Mouse (Mus musculus) CH12.LX (cell line): Measurements from ENCODE around the gene Zg16.

ENCODE experiments used
- BHLHE40 ChIP-seq: IDR thresholded peaks from 2 replicates; pipeline ENCODE4 v1.6.1; 2011; ENCODE audit warnings: mild to moderate bottlenecking, low read depth, low read length, improper control_type of control experiment
- CTCF ChIP-seq, 2 experiments: IDR thresholded peaks in 1 of 2; conservative IDR thresholded peaks in 1 of 2; 2 replicates each; pipeline ENCODE4 v1.5.1; 2011 to 2012; ENCODE audit warnings: low read depth in 2 of 2, low read length in 2 of 2, improper control_type of control experiment in 1 of 2, inconsistent platforms in 1 of 2, mild to moderate bottlenecking in 1 of 2, moderate library complexity in 1 of 2
- EP300 ChIP-seq: IDR thresholded peaks from 2 replicates; pipeline ENCODE4 v1.6.1; 2011; ENCODE audit warnings: low read length, improper control_type of control experiment
- ETS1 ChIP-seq: conservative IDR thresholded peaks from 2 replicates; pipeline ENCODE4 v1.6.1; 2012; ENCODE audit warnings: low read depth, mild to moderate bottlenecking, inconsistent platforms, low read length, improper control_type of control experiment, moderate library complexity
- HCFC1 ChIP-seq: IDR thresholded peaks from 2 replicates; pipeline ENCODE4 v1.6.1; 2012; ENCODE audit warnings: low read depth, mild to moderate bottlenecking, inconsistent platforms, low read length, improper control_type of control experiment
- JUN ChIP-seq: IDR thresholded peaks from 2 replicates; pipeline ENCODE4 v1.6.1; 2011; ENCODE audit warnings: low read depth, mild to moderate bottlenecking, low read length, improper control_type of control experiment, moderate library complexity; ENCODE audit not compliant: insufficient read depth
- KAT2A ChIP-seq: IDR thresholded peaks from 2 replicates; pipeline ENCODE4 v1.6.1; 2012; ENCODE audit warnings: low read length, improper control_type of control experiment, inconsistent platforms; ENCODE audit not compliant: insufficient replicate concordance
- NRF1 ChIP-seq: IDR thresholded peaks from 2 replicates; pipeline ENCODE4 v1.6.1; 2014; ENCODE audit warnings: low read depth, mild to moderate bottlenecking, inconsistent platforms, low read length, improper control_type of control experiment, moderate library complexity
- POLR2A ChIP-seq: IDR thresholded peaks from 2 replicates; pipeline ENCODE4 v1.6.1; 2011; ENCODE audit warnings: low read depth, mild to moderate bottlenecking, improper control_type of control experiment, low read length
- SIN3A ChIP-seq: IDR thresholded peaks from 2 replicates; pipeline ENCODE4 v1.6.1; 2012; ENCODE audit warnings: low read length, improper control_type of control experiment, inconsistent platforms
- TCF12 ChIP-seq: IDR thresholded peaks from 2 replicates; pipeline ENCODE4 v1.6.1; 2014; ENCODE audit warnings: low read depth, mild to moderate bottlenecking, inconsistent platforms, low read length, improper control_type of control experiment
- USF2 ChIP-seq: conservative IDR thresholded peaks from 2 replicates; pipeline ENCODE4 v1.6.1; 2011; ENCODE audit warnings: low read depth, low read length, improper control_type of control experiment

- peak; percentile 1; the same call in 1 of the 2 replicates for TF ChIP-seq BHLHE40
- TF ChIP-seq KAT2A, result no peak
- TF ChIP-seq POLR2A, result no peak
- no peak for TF ChIP-seq NRF1
- peak; percentile 70 to 86; a peak in 3 of 4 replicates for TF ChIP-seq CTCF (conservative IDR thresholded peaks at IDR 0.05 in 1 of 2, IDR thresholded peaks at IDR 0.05 in 1 of 2; ENCODE audit: low read depth in 2 of 2, low read length in 2 of 2)
- no peak for TF ChIP-seq ETS1
- TF ChIP-seq TCF12, result no peak
- TF ChIP-seq EP300, result no peak
- no peak for TF ChIP-seq HCFC1
- no peak for TF ChIP-seq USF2
- TF ChIP-seq JUN, result no peak
- TF ChIP-seq SIN3A, result no peak
These were observed 42.5 kb upstream of the Zg16 start for GRCm38 (mm10) chr7:127129638-127130037.
